Mouse (Mus musculus) heart, embryonic 12.5 days (tissue): ENCODE data around the gene 4932438H23Rik. TPM values are rescaled to one million over a fixed set of nuclear protein-coding genes. Genes with fewer than 3 reads are reported as not detected.
A peak's percentile ranks its signal among the peaks of the same experiment; 100 is the strongest.

ENCODE experiments used
- ATAC-seq: fragments of 200-750 bp; cut with Nextera tagmentation; 2 replicates; pipeline ENCODE4 v1.8.0; 2017; ENCODE audit warnings: moderate TSS enrichment, moderate library complexity; ENCODE audit not compliant: insufficient number of reproducible peaks, low FRiP score
- H3K27ac ChIP-seq: fragments of 300-500 bp; sonication (generic); 2 replicates; pipeline ENCODE4 v1.5.1; 2016; ENCODE audit warnings: mild to moderate bottlenecking, moderate library complexity; ENCODE audit not compliant: poor library complexity, severe bottlenecking
- H3K27me3 ChIP-seq: fragments of 300-500 bp; sonication (generic); replicated peaks from 2 replicates; pipeline ENCODE4 v1.6.1; 2016; ENCODE audit warnings: mild to moderate bottlenecking, moderate library complexity
- H3K36me3 ChIP-seq: fragments of 300-500 bp; sonication (generic); 2 replicates; pipeline ENCODE4 v1.6.1; 2016; ENCODE audit warnings: mild to moderate bottlenecking, moderate library complexity
- H3K4me1 ChIP-seq: fragments of 300-500 bp; sonication (generic); replicated peaks from 2 replicates; pipeline ENCODE4 v1.6.1; 2016; ENCODE audit warnings: mild to moderate bottlenecking
- H3K4me2 ChIP-seq: fragments of 300-500 bp; sonication (generic); 2 replicates; pipeline ENCODE4 v1.6.1; 2016; ENCODE audit warnings: mild to moderate bottlenecking, moderate library complexity
- H3K4me3 ChIP-seq: fragments of 300-500 bp; sonication (generic); 2 replicates; pipeline ENCODE4 v1.5.1; 2016; ENCODE audit warnings: mild to moderate bottlenecking
- H3K9ac ChIP-seq: fragments of 300-500 bp; sonication (generic); 2 replicates; pipeline ENCODE4 v1.6.1; 2016; ENCODE audit warnings: mild to moderate bottlenecking, moderate library complexity
- H3K9me3 ChIP-seq: fragments of 300-500 bp; sonication (generic); replicated peaks from 2 replicates; pipeline ENCODE4 v1.6.1; 2016; ENCODE audit warnings: mild to moderate bottlenecking, moderate library complexity
- WGBS: fragments of 180-500 bp; shearing (Covaris S2); methylation state at CpG from one replicate; pipeline ENCODE4 v1.1.7; 2016; 5-methylcytosine and 5-hydroxymethylcytosine counted together
- polyA plus RNA-seq: library from polyadenylated mRNA; unstranded; fragments of >200 nt; fragmentation: Nextera tagmentation; extraction: Ambion mirVana; gene quantifications from 2 replicates; pipeline ENCODE4 v1.2.1, GENCODE M21; 2016

Gene 4932438H23Rik
- polyA plus RNA-seq, 1 experiment from 2014 or later, result not detected

- Histone ChIP-seq H3K27ac (peak overlapping the region; percentile 44), H3K4me2 (peak overlapping the region; percentile 26), H3K9me3 (no peaks in the 10 kb centered on the region), H3K27me3 (peaks cover 5% of the 10 kb centered on the region; the same call in 1 of the 2 replicates), H3K9ac (no peak overlapping the region), H3K4me1 (peaks cover 14% of the 10 kb centered on the region), H3K36me3 (no peaks in the 10 kb centered on the region), H3K4me3 (no peak overlapping the region)
- WGBS, result 49% methylated on average over 16 of the region's 16 CpGs
- ATAC-seq, result 0 out of 2 replicates have a peak, but pooled peaks have one; percentile 57
Measured at GRCm38 (mm10) chr16:91056043-91056821, 38.7 kb downstream of the 4932438H23Rik start.

DNA sequence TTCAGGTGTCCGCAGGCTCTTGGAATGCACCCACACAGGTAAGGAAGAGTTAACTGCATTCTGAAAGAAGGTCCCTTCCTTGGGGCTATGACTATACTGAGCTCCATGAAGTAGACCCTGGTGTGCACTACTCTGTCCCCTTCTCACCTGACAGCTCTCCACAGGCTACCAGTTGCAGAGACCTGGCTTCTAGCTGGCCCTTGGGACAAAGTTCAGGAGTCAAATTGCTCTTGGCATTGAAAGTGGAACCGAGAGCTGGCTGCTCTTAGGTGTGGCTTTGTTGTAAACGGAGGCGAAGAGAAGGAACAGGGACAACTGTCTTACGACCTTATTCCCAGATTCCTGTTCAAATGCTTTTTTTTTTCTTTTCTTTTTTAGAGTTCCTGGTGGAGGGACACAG is 39.8 kb downstream of the 4932438H23Rik start:
- Histone ChIP-seq H3K4me2 (no peak overlapping the region), H3K27ac (no peak overlapping the region), H3K36me3 (no peaks in the 10 kb centered on the region), H3K27me3 (peaks cover 5% of the 10 kb centered on the region; the same call in 1 of the 2 replicates), H3K4me1 (peaks cover 14% of the 10 kb centered on the region), H3K9ac (no peak overlapping the region), H3K4me3 (no peak overlapping the region), H3K9me3 (no peaks in the 10 kb centered on the region)
- WGBS, result 77% methylated on average over 5 of the region's 5 CpGs
- no peak for ATAC-seq

GRCm38 (mm10) chr16:91053599-91053998 is 41.3 kb downstream of the 4932438H23Rik start:
- ATAC-seq, result no peak
- no peaks in the 10 kb centered on the region for H3K36me3 ChIP-seq
- 60% methylated on average over 8 of the region's 8 CpGs for WGBS

GRCm38 (mm10) chr16:91045511-91045910 is 49.4 kb downstream of the 4932438H23Rik start:
- Histone ChIP-seq H3K9ac (no peak overlapping the region), H3K4me1 (peaks cover 7% of the 10 kb centered on the region), H3K4me2 (peak overlapping the region; percentile 79; the same call in 1 of the 2 replicates), H3K36me3 (peaks cover 9% of the 10 kb centered on the region; the same call in 1 of the 2 replicates), H3K4me3 (peak overlapping the region; percentile 98; the same call in 1 of the 2 replicates), H3K27ac (no peak overlapping the region), H3K27me3 (peaks cover 8% of the 10 kb centered on the region; the same call in 1 of the 2 replicates), H3K9me3 (no peaks in the 10 kb centered on the region)
- 51% methylated on average over 8 of the region's 8 CpGs for WGBS
- no peak for ATAC-seq

More at GRCm38 (mm10) chr16:91053599-91053998, 41.3 kb downstream of the 4932438H23Rik start:
- H3K27ac ChIP-seq, result no peak overlapping the region
- peaks cover 14% of the 10 kb centered on the region for H3K4me1 ChIP-seq
- H3K9me3 ChIP-seq, result no peaks in the 10 kb centered on the region
- no peak overlapping the region for H3K9ac ChIP-seq
- no peak overlapping the region for H3K4me3 ChIP-seq
- H3K27me3 ChIP-seq, result 0 out of 2 replicates have a peak, but pooled peaks cover 9% of the 10 kb centered on the region
- no peak overlapping the region for H3K4me2 ChIP-seq

- H3K4me2 ChIP-seq, result peak within 1 kb of the TSS; percentile 79
Measured at GRCm38 (mm10) chr16:91044270-91045182, 50.4 kb downstream of the 4932438H23Rik start, which contains the start of gene Paxbp1. Gene Paxbp1 (minus strand): TSS chr16:91044543.

GRCm38 (mm10) chr16:91043461-91044248 is 51.3 kb downstream of the 4932438H23Rik start:
- Histone ChIP-seq H3K27ac (peak overlapping the region; percentile 97), H3K4me1 (peaks cover 10% of the 10 kb centered on the region), H3K9ac (peak overlapping the region; percentile 97), H3K27me3 (peaks cover 5% of the 10 kb centered on the region; the same call in 1 of the 2 replicates), H3K36me3 (peaks cover 18% of the 10 kb centered on the region), H3K9me3 (no peaks in the 10 kb centered on the region), H3K4me2 (peak overlapping the region; percentile 79), H3K4me3 (peak overlapping the region; percentile 98)
- peak; percentile 71 for ATAC-seq
- WGBS, result under 1% methylated on average over 58 of the region's 63 CpGs

More at GRCm38 (mm10) chr16:91044270-91045182, 50.4 kb downstream of the 4932438H23Rik start, which contains the start of gene Paxbp1:
- Histone ChIP-seq H3K27ac (peak within 1 kb of the TSS; percentile 97), H3K4me1 (peaks cover 7% of the 10 kb centered on the region), H3K36me3 (peaks cover 12% of the 10 kb centered on the region), H3K9ac (peak within 1 kb of the TSS; percentile 97), H3K27me3 (peaks cover 8% of the 10 kb centered on the region; the same call in 1 of the 2 replicates), H3K4me3 (peak within 1 kb of the TSS; percentile 98), H3K9me3 (no peaks in the 10 kb centered on the region)
- 1% methylated on average over 70 of the region's 70 CpGs for WGBS
- ATAC-seq, result peak; percentile 95

DNA sequence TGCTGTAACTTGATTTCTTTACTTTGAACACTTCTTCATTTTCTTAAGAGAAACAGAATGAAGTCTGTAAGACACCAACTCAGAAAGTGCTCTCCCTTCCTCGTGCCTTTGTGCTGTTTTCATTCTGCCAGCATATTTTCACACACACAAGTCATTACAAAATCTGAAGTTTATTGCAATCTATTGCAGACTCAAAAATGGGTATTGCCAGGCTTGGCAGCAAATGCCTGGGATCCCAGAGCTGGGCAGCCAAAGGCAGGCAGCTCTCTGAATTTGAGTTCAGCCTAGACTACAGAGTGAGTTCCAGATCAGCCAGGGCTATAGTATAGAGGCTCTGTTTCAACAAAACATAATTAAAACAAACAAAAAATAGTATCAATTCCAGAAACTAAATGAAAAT is 52.3 kb downstream of the 4932438H23Rik start:
- peaks cover 26% of the 10 kb centered on the region for H3K36me3 ChIP-seq
- 54% methylated on average over 1 of the region's 1 CpGs for WGBS
- peaks cover 10% of the 10 kb centered on the region for H3K4me1 ChIP-seq
- H3K9me3 ChIP-seq, result no peaks in the 10 kb centered on the region
- peak overlapping the region; percentile 68 for H3K9ac ChIP-seq
- H3K27ac ChIP-seq, result no peak overlapping the region
- no peaks in the 10 kb centered on the region; the same call in 1 of the 2 replicates for H3K27me3 ChIP-seq
- peak overlapping the region; percentile 68 for H3K4me2 ChIP-seq
- peak overlapping the region; percentile 31 for H3K4me3 ChIP-seq
- ATAC-seq, result no peak

DNA sequence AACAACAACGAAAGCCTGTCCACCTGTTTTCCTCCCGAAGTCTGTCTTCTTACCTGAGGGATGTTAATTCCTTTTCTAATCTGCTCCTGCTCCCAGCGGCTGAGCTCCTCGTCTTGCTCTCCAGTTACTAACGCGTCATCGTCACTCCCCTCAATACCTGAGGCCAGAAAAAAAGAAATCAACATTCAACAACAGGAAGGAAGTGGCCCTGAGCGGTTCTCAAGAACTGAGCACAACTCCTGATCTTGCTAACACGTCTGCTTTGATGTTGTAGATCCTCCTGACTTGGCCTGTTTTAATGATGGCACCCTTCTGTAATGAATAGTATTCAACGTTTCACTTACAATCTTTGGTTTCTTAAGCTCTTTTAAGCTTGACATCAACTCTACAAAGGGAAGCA is 59.1 kb downstream of the 4932438H23Rik start:
- H3K27me3 ChIP-seq, result no peaks in the 10 kb centered on the region
- ATAC-seq, result no peak
- no peak overlapping the region for H3K27ac ChIP-seq
- WGBS, result 91% methylated on average over 10 of the region's 10 CpGs
- no peak overlapping the region for H3K4me3 ChIP-seq
- no peak overlapping the region for H3K4me2 ChIP-seq
- no peak overlapping the region for H3K9ac ChIP-seq
- 0 out of 2 replicates have a peak, but pooled peaks cover 3% of the 10 kb centered on the region for H3K4me1 ChIP-seq
- H3K36me3 ChIP-seq, result peaks cover 71% of the 10 kb centered on the region
- no peaks in the 10 kb centered on the region for H3K9me3 ChIP-seq

DNA sequence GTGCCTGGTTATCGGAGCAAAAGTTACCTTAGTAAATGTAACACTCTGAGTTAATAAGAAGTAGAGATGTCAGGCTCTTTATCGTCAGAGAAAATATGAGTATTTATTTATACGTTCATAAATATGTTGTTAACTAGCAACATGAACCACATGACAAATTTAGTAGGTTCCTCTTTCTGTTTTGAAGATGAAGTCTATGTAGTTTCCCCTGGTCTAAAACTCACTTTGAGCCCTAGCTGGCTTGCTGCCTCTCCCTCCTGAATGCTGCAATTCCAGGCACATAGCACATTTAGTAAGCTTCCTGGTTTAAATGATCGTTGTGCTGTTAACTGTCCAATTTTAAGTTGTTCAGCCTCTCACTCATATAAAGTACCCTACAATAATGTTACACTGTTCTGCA is 64.2 kb downstream of the 4932438H23Rik start:
- ATAC-seq, result no peak
- H3K4me2 ChIP-seq, result no peak overlapping the region
- peaks cover 76% of the 10 kb centered on the region for H3K36me3 ChIP-seq
- WGBS, result 94% methylated on average over 4 of the region's 4 CpGs
- no peaks in the 10 kb centered on the region for H3K4me1 ChIP-seq
- H3K9ac ChIP-seq, result no peak overlapping the region
- H3K27me3 ChIP-seq, result no peaks in the 10 kb centered on the region
- no peak overlapping the region for H3K4me3 ChIP-seq
- no peaks in the 10 kb centered on the region for H3K9me3 ChIP-seq
- no peak overlapping the region for H3K27ac ChIP-seq

- H3K9me3 ChIP-seq, result no peaks in the 10 kb centered on the region
- H3K4me1 ChIP-seq, result no peaks in the 10 kb centered on the region
- no peak overlapping the region for H3K27ac ChIP-seq
- 96% methylated on average over 2 of the region's 2 CpGs for WGBS
- no peak overlapping the region for H3K4me3 ChIP-seq
- peaks cover 79% of the 10 kb centered on the region for H3K36me3 ChIP-seq
- H3K27me3 ChIP-seq, result no peaks in the 10 kb centered on the region
- ATAC-seq, result no peak
- no peak overlapping the region for H3K9ac ChIP-seq
- no peak overlapping the region for H3K4me2 ChIP-seq
Measured at GRCm38 (mm10) chr16:91029901-91030300, 65.0 kb downstream of the 4932438H23Rik start.
